In genomic region chr4:141559131-141559897, GRCm38 (mm10) we compare ENCODE assay signal across 8 mouse cellular contexts. TPM values are rescaled to one million over a fixed set of nuclear protein-coding genes. Genes with fewer than 3 reads are reported as not detected.
DNase-seq lines count a peak whose midpoint lies in the region; ATAC-seq lines count a peak whose summit lies in the region.

No protein-coding gene starts in this region.

- ATAC-seq in embryonic facial prominence, embryonic 13.5 days (ENCODE audit: insufficient number of reproducible peaks, insufficient read depth, low FRiP score, low TSS enrichment, low read depth), result peak; percentile 60
- ATAC-seq in limb, embryonic 11.5 days (ENCODE audit: insufficient number of reproducible peaks, low FRiP score, low TSS enrichment, low read depth), result peak; percentile 74
- ATAC-seq in midbrain, embryonic 12.5 days (ENCODE audit: low FRiP score, low read depth), result peak; percentile 68

- peak overlapping the region; percentile 69 for H3K9ac ChIP-seq in embryonic facial prominence, embryonic 13.5 days
- H3K9ac ChIP-seq in limb, embryonic 11.5 days (ENCODE audit: low read length), result peak overlapping the region; percentile 58
- peak overlapping the region; percentile 48 for H3K9ac ChIP-seq in midbrain, embryonic 12.5 days (replicated peaks)

- peak overlapping the region; percentile 85 for H3K27ac ChIP-seq in embryonic facial prominence, embryonic 13.5 days
- H3K27ac ChIP-seq in limb, embryonic 11.5 days (replicated peaks; ENCODE audit: low read depth, low read length), result peak overlapping the region; percentile 66
- H3K27ac ChIP-seq in midbrain, embryonic 12.5 days (replicated peaks), result peak overlapping the region; percentile 78

- under 1% methylated on average over 30 of the region's 30 CpGs for WGBS in embryonic facial prominence, embryonic 13.5 days
- WGBS in limb, embryonic 11.5 days, result under 1% methylated on average over 30 of the region's 30 CpGs
- under 1% methylated on average over 30 of the region's 30 CpGs for WGBS in midbrain, embryonic 12.5 days

- H3K4me3 ChIP-seq in embryonic facial prominence, embryonic 13.5 days, result peak overlapping the region; percentile 49
- peak overlapping the region; percentile 36 for H3K4me3 ChIP-seq in limb, embryonic 11.5 days (ENCODE audit: low read depth, low read length)
- H3K4me3 ChIP-seq in midbrain, embryonic 12.5 days, result peak overlapping the region; percentile 42

- H3K4me1 ChIP-seq in embryonic facial prominence, embryonic 13.5 days, result peaks cover 16% of the 10 kb centered on the region
- H3K4me1 ChIP-seq in limb, embryonic 11.5 days (ENCODE audit: control insufficient read depth, insufficient read depth, low read length), result 0 out of 2 replicates have a peak, but pooled peaks cover 6% of the 10 kb centered on the region
- H3K4me1 ChIP-seq in midbrain, embryonic 12.5 days, result peaks cover 14% of the 10 kb centered on the region

- peak overlapping the region; percentile 90 for H3K4me2 ChIP-seq in embryonic facial prominence, embryonic 13.5 days
- H3K4me2 ChIP-seq in limb, embryonic 11.5 days (ENCODE audit: low read depth, severe bottlenecking), result peak overlapping the region; percentile 87
- peak overlapping the region; percentile 75 for H3K4me2 ChIP-seq in midbrain, embryonic 12.5 days (replicated peaks)

- H3K36me3 ChIP-seq in embryonic facial prominence, embryonic 13.5 days, result no peaks in the 10 kb centered on the region
- H3K36me3 ChIP-seq in limb, embryonic 11.5 days (ENCODE audit: control insufficient read depth, insufficient read depth, low read length), result no peaks in the 10 kb centered on the region
- H3K36me3 ChIP-seq in midbrain, embryonic 12.5 days, result no peaks in the 10 kb centered on the region

- H3K9me3 ChIP-seq in embryonic facial prominence, embryonic 13.5 days, result no peaks in the 10 kb centered on the region
- no peaks in the 10 kb centered on the region for H3K9me3 ChIP-seq in limb, embryonic 11.5 days (ENCODE audit: control insufficient read depth, low read length)
- no peaks in the 10 kb centered on the region for H3K9me3 ChIP-seq in midbrain, embryonic 12.5 days

- peak; percentile 99 for DNase-seq in 3T3-L1 (ENCODE audit: low read depth, low spot score)
- peak; percentile 85 for DNase-seq in adrenal gland, postnatal 14 days
- DNase-seq in heart, adult 18-20 months, result peak; percentile 88 to 92
- DNase-seq in kidney, adult 18-20 months, result peak; percentile 84
- DNase-seq in limb, embryonic 11.5 days (ENCODE audit: low spot score), result peak; percentile 74
- peak; percentile 66 for DNase-seq in spleen, adult 12 weeks (ENCODE audit: low spot score)

- H3K27me3 ChIP-seq in embryonic facial prominence, embryonic 13.5 days, result no peaks in the 10 kb centered on the region
- H3K27me3 ChIP-seq in limb, embryonic 11.5 days (ENCODE audit: control insufficient read depth, insufficient read depth, low read length), result no peaks in the 10 kb centered on the region
- H3K27me3 ChIP-seq in midbrain, embryonic 12.5 days, result peaks cover 8% of the 10 kb centered on the region; the same call in 1 of the 2 replicates

RNA-seq across cellular contexts. Expression of gene Spen, which starts 20.9 kb away (rescaled TPM):
- 50.2 and 60.0 TPM in 2 replicates for total RNA-seq in adrenal gland, postnatal 14 days (2021)
- 11.6 and 12.7 TPM in 2 replicates for polyA plus RNA-seq in embryonic facial prominence, embryonic 13.5 days (2015; fragmentation: Nextera tagmentation; extraction: Ambion mirVana)
- total RNA-seq in heart, adult 18-20 months (2021), result 10 to 100 TPM; 27.0 to 28.6 TPM
- polyA plus RNA-seq in limb, embryonic 11.5 days (2014; fragmentation: Nextera tagmentation; extraction: Ambion mirVana), result 12.4 and 13.4 TPM in 2 replicates
- polyA plus RNA-seq in midbrain, embryonic 12.5 days (2016; fragmentation: Nextera tagmentation; extraction: Ambion mirVana), result 22.2 and 24.2 TPM in 2 replicates

RNA-seq across cellular contexts. Expression of gene Fblim1, which starts 46.6 kb away (rescaled TPM):
- 11.0 and 13.2 TPM in 2 replicates for total RNA-seq in adrenal gland, postnatal 14 days (2021)
- 49.0 and 56.1 TPM in 2 replicates for polyA plus RNA-seq in embryonic facial prominence, embryonic 13.5 days (2015; fragmentation: Nextera tagmentation; extraction: Ambion mirVana)
- 100 to 1,000 TPM; 233 to 291 TPM for total RNA-seq in heart, adult 18-20 months (2021)
- polyA plus RNA-seq in limb, embryonic 11.5 days (2014; fragmentation: Nextera tagmentation; extraction: Ambion mirVana), result 67.2 and 73.2 TPM in 2 replicates
- polyA plus RNA-seq in midbrain, embryonic 12.5 days (2016; fragmentation: Nextera tagmentation; extraction: Ambion mirVana), result 22.2 and 28.7 TPM in 2 replicates

RNA-seq across cellular contexts. Expression of gene Tmem82, which starts 59.1 kb away (rescaled TPM):
- total RNA-seq in adrenal gland, postnatal 14 days (2021), result 9.7 and 9.9 TPM in 2 replicates
- polyA plus RNA-seq in embryonic facial prominence, embryonic 13.5 days (2015; fragmentation: Nextera tagmentation; extraction: Ambion mirVana), result 0.47 and 0.74 TPM in 2 replicates
- 10 to 100 TPM; 18.7 to 20.7 TPM for total RNA-seq in heart, adult 18-20 months (2021)
- 0.27 and 0.60 TPM in 2 replicates for polyA plus RNA-seq in limb, embryonic 11.5 days (2014; fragmentation: Nextera tagmentation; extraction: Ambion mirVana)
- 0.26 and 0.41 TPM in 2 replicates for polyA plus RNA-seq in midbrain, embryonic 12.5 days (2016; fragmentation: Nextera tagmentation; extraction: Ambion mirVana)

Comparison
In these comparisons a context has a peak if more than half of its experiments do, and no peak if none do; other contexts are left out.
1. Peak in every context shown above with its lines: DNase-seq, ATAC-seq, H3K4me3 ChIP-seq and H3K27ac ChIP-seq.